Mouse (Mus musculus) testis, adult 2 months (tissue): Measurements from ENCODE around the gene Cntnap5c.

Experiments used
- CTCF ChIP-seq: fragments of 200-500 bp; IDR thresholded peaks from 2 replicates; pipeline ENCODE4 v1.5.1; 2012; ENCODE audit warnings: low read depth, mild to moderate bottlenecking, inconsistent platforms, low read length, moderate library complexity; ENCODE audit not compliant: control insufficient read depth, insufficient read depth, insufficient replicate concordance
- POLR2A ChIP-seq: fragments of 200-500 bp; IDR thresholded peaks from 2 replicates; pipeline ENCODE4 v1.6.1; 2012; ENCODE audit warnings: low read depth, mild to moderate bottlenecking, inconsistent platforms, low read length, moderate library complexity; ENCODE audit not compliant: control insufficient read depth

GRCm38 (mm10) chr17:57799414-57799985 lies 30.1 kb downstream of the Cntnap5c start:
- TF ChIP-seq CTCF (no peak), POLR2A (no peak)
